Mouse (Mus musculus) brain, embryonic 14.5 days (tissue): ENCODE measurements at regions not wholly inside any gene's neighbourhood (a gene's known extent, or its start where the extent isn't known, plus 50 kb on each side); places are given as distances from the start of the nearest gene placed in this dataset.

Experiments used
- CTCF ChIP-seq: fragments of 200-500 bp; IDR thresholded peaks from 2 replicates; pipeline ENCODE4 v1.5.1; 2012; ENCODE audit warnings: inconsistent platforms, mild to moderate bottlenecking, moderate library complexity, borderline replicate concordance; ENCODE audit not compliant: insufficient read depth, insufficient read length; ENCODE audit errors: extremely low read depth
- POLR2A ChIP-seq: fragments of 200-500 bp; IDR thresholded peaks from 2 replicates; pipeline ENCODE4 v1.6.1; 2012; ENCODE audit warnings: mild to moderate bottlenecking, inconsistent platforms, borderline replicate concordance; ENCODE audit not compliant: poor library complexity, insufficient read depth, insufficient read length, severe bottlenecking; ENCODE audit errors: extremely low read depth

DNA sequence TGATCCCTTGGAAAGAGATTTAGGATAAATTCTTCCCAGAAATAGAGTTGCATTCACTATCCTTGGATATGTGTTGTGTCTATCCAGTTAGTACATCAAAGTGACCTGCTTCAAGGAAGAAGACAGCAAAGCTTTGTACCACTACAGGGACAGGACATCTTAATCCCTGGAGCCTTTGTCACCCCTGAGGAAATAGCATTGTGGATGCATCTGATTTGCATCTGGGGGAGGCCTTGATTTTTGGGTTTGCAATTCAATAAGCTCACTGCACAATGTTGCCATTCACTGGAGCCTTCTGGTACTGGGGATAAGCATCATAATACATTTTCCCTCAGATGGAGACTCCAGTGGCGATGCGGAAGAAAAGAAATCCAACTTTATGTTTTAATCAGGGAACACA is 229.2 kb upstream of the Dcn start:
- TF ChIP-seq CTCF (no peak), POLR2A (no peak)
